Mouse (Mus musculus): ENCODE measurements around the gene Smg5.
"Not testable (repeated sequence)": the region's sequence is repeated elsewhere in the genome, so short reads cannot be mapped to it uniquely, and the experiment has no call there.

DNA sequence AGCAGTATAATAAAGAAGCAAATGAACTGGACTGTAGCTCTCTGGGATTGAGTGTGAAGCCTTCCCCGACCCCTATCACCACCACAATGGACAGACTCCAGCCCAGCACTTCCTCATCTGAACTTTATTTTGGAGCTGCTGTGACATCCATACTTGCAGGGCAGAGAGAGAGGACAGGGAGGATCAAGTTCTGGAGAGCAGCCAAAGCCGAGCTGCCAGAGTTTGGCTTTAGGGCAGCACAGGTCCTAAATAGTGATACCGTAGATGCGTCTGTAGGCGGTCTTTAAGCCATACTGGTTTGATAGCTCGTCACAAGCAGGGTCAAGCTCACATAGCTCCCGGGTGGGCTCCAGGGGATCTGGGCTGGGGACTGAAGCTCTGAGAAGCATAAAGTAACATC is 32.5 kb downstream of the Smg5 start:
- TF ChIP-seq ZNF384 (IDR thresholded peaks at IDR 0.05; ENCODE audit: low read depth, low read length); ZC3H11A (IDR thresholded peaks at IDR 0.05; ENCODE audit: borderline replicate concordance, low read depth, low read length); MAFK (IDR thresholded peaks at IDR 0.05; ENCODE audit: insufficient read depth, low read depth, low read length); CHD2 (IDR thresholded peaks at IDR 0.05; ENCODE audit: low read depth, low read length); HCFC1 (IDR thresholded peaks at IDR 0.05; ENCODE audit: borderline replicate concordance, insufficient read depth, low read length): not testable (repeated sequence)

Measured in ES-E14 (cell line).